Mouse (Mus musculus): ENCODE measurements around the gene Cryba4.

The Cryba4 gene

GRCm38 (mm10) chr5:112252400-112252799, at the start of gene Cryba4:
TSS of gene Cryba4 (minus strand) at chr5:112252518.
- no peak for DNase-seq (ENCODE audit: low spot score)

- DNase-seq (ENCODE audit: low spot score), result no peak
Observed at GRCm38 (mm10) chr5:112301694-112302093, 49.4 kb upstream of the Cryba4 start.

GRCm38 (mm10) chr5:112300721-112301308, 48.5 kb upstream of the Cryba4 start:
- no peak for DNase-seq (ENCODE audit: low spot score)

GRCm38 (mm10) chr5:112300112-112300511, 47.8 kb upstream of the Cryba4 start:
- DNase-seq (ENCODE audit: low spot score), result no peak

GRCm38 (mm10) chr5:112299399-112299798, 47.1 kb upstream of the Cryba4 start:
- DNase-seq (ENCODE audit: low spot score), result no peak

GRCm38 (mm10) chr5:112298226-112298988, 46.1 kb upstream of the Cryba4 start:
- no peak for DNase-seq (ENCODE audit: low spot score)

GRCm38 (mm10) chr5:112297257-112297656, 44.9 kb upstream of the Cryba4 start:
- no peak for DNase-seq (ENCODE audit: low spot score)

- DNase-seq (ENCODE audit: low spot score), result no peak
Observed at GRCm38 (mm10) chr5:112296404-112297181, 44.3 kb upstream of the Cryba4 start.

- no peak for DNase-seq (ENCODE audit: low spot score)
Observed at GRCm38 (mm10) chr5:112295564-112295963, 43.2 kb upstream of the Cryba4 start.

GRCm38 (mm10) chr5:112295162-112295561, 42.8 kb upstream of the Cryba4 start:
- no peak for DNase-seq (ENCODE audit: low spot score)

GRCm38 (mm10) chr5:112294696-112295095, 42.4 kb upstream of the Cryba4 start:
- no peak for DNase-seq (ENCODE audit: low spot score)

GRCm38 (mm10) chr5:112293800-112294199, 41.5 kb upstream of the Cryba4 start:
- DNase-seq (ENCODE audit: low spot score), result no peak

- DNase-seq (ENCODE audit: low spot score), result no peak
Observed at GRCm38 (mm10) chr5:112292343-112292980, 40.1 kb upstream of the Cryba4 start.

GRCm38 (mm10) chr5:112291866-112292265, 39.5 kb upstream of the Cryba4 start:
- DNase-seq (ENCODE audit: low spot score), result no peak

- no peak for DNase-seq (ENCODE audit: low spot score)
Observed at GRCm38 (mm10) chr5:112290536-112290880, 38.2 kb upstream of the Cryba4 start.

GRCm38 (mm10) chr5:112289819-112290535, 37.7 kb upstream of the Cryba4 start:
- no peak for DNase-seq (ENCODE audit: low spot score)

GRCm38 (mm10) chr5:112289236-112289635, 36.9 kb upstream of the Cryba4 start:
- no peak for DNase-seq (ENCODE audit: low spot score)

GRCm38 (mm10) chr5:112288193-112289141, 36.1 kb upstream of the Cryba4 start:
- DNase-seq (ENCODE audit: low spot score), result no peak

- no peak for DNase-seq (ENCODE audit: low spot score)
Observed at GRCm38 (mm10) chr5:112287652-112288051, 35.3 kb upstream of the Cryba4 start.

GRCm38 (mm10) chr5:112286984-112287641, 34.8 kb upstream of the Cryba4 start:
- no peak for DNase-seq (ENCODE audit: low spot score)

Measured in embryo, embryonic 10 days (tissue).